Comparison of ENCODE assay signal across 8 mouse cellular contexts in genomic region chr17:34627943-34628643, GRCm38 (mm10). TPM values are rescaled to one million over a fixed set of nuclear protein-coding genes. Genes with fewer than 3 reads are reported as not detected.
DNase-seq lines count a peak whose midpoint lies in the region; ATAC-seq and TF ChIP-seq lines count a peak whose summit lies in the region.

Gene Ppt2 (minus strand): TSS chr17:34628510.

- H3K36me3 ChIP-seq in forebrain, embryonic 15.5 days, result 0 out of 2 replicates have a peak, but pooled peaks cover under 1% of the 10 kb centered on the region
- peaks cover 11% of the 10 kb centered on the region for H3K36me3 ChIP-seq in hindbrain, embryonic 10.5 days
- H3K36me3 ChIP-seq in macrophage (ENCODE audit: inconsistent target), result peaks cover 15% of the 10 kb centered on the region; the same call in 1 of the 2 replicates

- ATAC-seq in forebrain, embryonic 15.5 days (replicated peaks), result peak; percentile 4; the same call in 1 of the 2 replicates

- H3K27me3 ChIP-seq in forebrain, embryonic 15.5 days, result peaks cover 19% of the 10 kb centered on the region
- peaks cover 48% of the 10 kb centered on the region for H3K27me3 ChIP-seq in hindbrain, embryonic 10.5 days (ENCODE audit: insufficient read depth, poor library complexity, severe bottlenecking)

- H3K9ac ChIP-seq in forebrain, embryonic 15.5 days (replicated peaks), result peak within 1 kb of the TSS; percentile 71

- peak within 1 kb of the TSS; percentile 99 for H3K27ac ChIP-seq in layer of hippocampus, adult 2 months
- H3K27ac ChIP-seq in forebrain, embryonic 15.5 days (replicated peaks), result peak within 1 kb of the TSS; percentile 87
- H3K27ac ChIP-seq in hindbrain, embryonic 10.5 days, result peak within 1 kb of the TSS; percentile 92
- peak within 1 kb of the TSS; percentile 92 for H3K27ac ChIP-seq in macrophage

- no peak for DNase-seq in layer of hippocampus, adult 2 months (ENCODE audit: low spot score in 2 of 2)
- DNase-seq in layer of hippocampus, adult 11-12 months (ENCODE audit: low spot score), result no peak
- DNase-seq in adrenal gland, postnatal 36 days, result peak; percentile 78 to 82
- DNase-seq in hindbrain, embryonic 10.5 days (ENCODE audit: low spot score), result no peak
- no peak for DNase-seq in layer of hippocampus, postnatal 25 days (ENCODE audit: extremely low spot score in 1 of 2, low spot score in 1 of 2)
- DNase-seq in thymus, postnatal 10 days (ENCODE audit: low spot score in 2 of 2), result peak; percentile 60 to 68

- H3K4me3 ChIP-seq in layer of hippocampus, adult 2 months, result peak within 1 kb of the TSS; percentile 67
- H3K4me3 ChIP-seq in forebrain, embryonic 15.5 days, result peak within 1 kb of the TSS; percentile 69
- H3K4me3 ChIP-seq in hindbrain, embryonic 10.5 days, result peak within 1 kb of the TSS; percentile 83
- H3K4me3 ChIP-seq in macrophage (ENCODE audit: inconsistent target), result peak within 1 kb of the TSS; percentile 80

- no peaks in the 10 kb centered on the region for H3K9me3 ChIP-seq in forebrain, embryonic 15.5 days
- no peaks in the 10 kb centered on the region for H3K9me3 ChIP-seq in hindbrain, embryonic 10.5 days

- H3K4me1 ChIP-seq in forebrain, embryonic 15.5 days, result peaks cover 62% of the 10 kb centered on the region
- peaks cover 68% of the 10 kb centered on the region for H3K4me1 ChIP-seq in hindbrain, embryonic 10.5 days (replicated peaks)

- TF ChIP-seq CTCF in layer of hippocampus, adult 2 months (conservative IDR thresholded peaks at IDR 0.05), result no peak

- WGBS in forebrain, embryonic 15.5 days, result 6% methylated on average over 29 of the region's 29 CpGs
- 6% methylated on average over 29 of the region's 29 CpGs for WGBS in hindbrain, embryonic 10.5 days
- 5% methylated on average over 29 of the region's 29 CpGs for WGBS in macrophage (ENCODE audit: missing documents)

- H3K79me2 ChIP-seq in macrophage (ENCODE audit: inconsistent target), result peaks cover 17% of the 10 kb centered on the region; the same call in 1 of the 2 replicates

- H3K4me2 ChIP-seq in forebrain, embryonic 15.5 days (replicated peaks), result peak within 1 kb of the TSS; percentile 96

RNA-seq across cellular contexts. Expression of gene Ppt2, which starts in this region (rescaled TPM):
- 10 to 100 TPM; 46.8 to 55.8 TPM for total RNA-seq in layer of hippocampus, adult 2 months (2021)
- 10 to 100 TPM; 57.8 to 70.0 TPM for total RNA-seq in adrenal gland, postnatal 36 days (2021)
- polyA plus RNA-seq in forebrain, embryonic 15.5 days (2015; fragmentation: Nextera tagmentation; extraction: Ambion mirVana), result 17.2 and 18.2 TPM in 2 replicates
- 22.7 and 28.7 TPM in 2 replicates for polyA plus RNA-seq in hindbrain, embryonic 10.5 days (2016; fragmentation: Nextera tagmentation; extraction: Ambion mirVana)
- total RNA-seq in layer of hippocampus, postnatal 25 days (2021), result 10 to 100 TPM; 42.4 to 48.4 TPM
- total RNA-seq in macrophage (2018; cell fraction: chromatin; rRNA removed), result 10 to 100 TPM; 12.1 to 40.8 (median 28.4) TPM
- total RNA-seq in macrophage (2018; cell fraction: cytosol; rRNA removed), result 10 to 100 TPM; 52.1 to 89.0 (median 72.4) TPM
- total RNA-seq in macrophage (2018; cell fraction: nucleus; rRNA removed), result 100 to 1,000 TPM in 1 of 26 experiments, 10 to 100 TPM in 25; 19.9 to 100 (median 65.0) TPM
- 71.0 to 95.1 TPM (median 79.6 TPM) in 3 replicates for polyA plus RNA-seq in macrophage (2018)

Comparison
In these comparisons a context has a peak if more than half of its experiments do, and no peak if none do; other contexts are left out.
1. DNase-seq: peak in adrenal gland, postnatal 36 days (2 of 2) and thymus, postnatal 10 days (2 of 2); none in layer of hippocampus, adult 2 months (0 of 2), layer of hippocampus, adult 11-12 months (single experiment), hindbrain, embryonic 10.5 days (single experiment) and layer of hippocampus, postnatal 25 days (0 of 2).
2. Peak in every context shown above with its lines, with median percentiles within 50 percentile points of each other: H3K27ac ChIP-seq and H3K4me3 ChIP-seq.